Mouse (Mus musculus) kidney, postnatal 0 days (tissue): ENCODE measurements around the gene Tysnd1. TPM values are rescaled to one million over a fixed set of nuclear protein-coding genes. Genes with fewer than 3 reads are reported as not detected.

ENCODE experiments used
- ATAC-seq: fragments of 200-750 bp; cut with Nextera tagmentation; replicated peaks from 2 replicates; pipeline ENCODE4 v1.8.0; 2017; ENCODE audit warnings: low read depth, moderate number of reproducible peaks, moderate TSS enrichment, moderate library complexity; ENCODE audit not compliant: low FRiP score
- DNase-seq: peaks from one replicate; pipeline ENCODE4 v3.0.0-alpha.2; 2016; ENCODE audit warnings: low spot score
- H3K27ac ChIP-seq: fragments of 300-500 bp; sonication (generic); 2 replicates; pipeline ENCODE4 v1.5.1; 2014; ENCODE audit warnings: mild to moderate bottlenecking
- H3K27me3 ChIP-seq: fragments of 300-500 bp; sonication (generic); 2 replicates; pipeline ENCODE4 v1.6.1; 2014; ENCODE audit warnings: low read length, mixed read lengths; ENCODE audit not compliant: insufficient read depth
- H3K36me3 ChIP-seq: fragments of 300-500 bp; sonication (generic); 2 replicates; pipeline ENCODE4 v1.6.1; 2014; ENCODE audit warnings: low read length, mixed read lengths; ENCODE audit not compliant: insufficient read depth
- H3K4me1 ChIP-seq: fragments of 300-500 bp; sonication (generic); replicated peaks from 2 replicates; pipeline ENCODE4 v1.6.1; 2014; ENCODE audit warnings: antibody characterized with exemption, low read length, mixed read lengths; ENCODE audit not compliant: insufficient read depth
- H3K4me2 ChIP-seq: fragments of 300-500 bp; sonication (generic); 2 replicates; pipeline ENCODE4 v1.6.1; 2014; ENCODE audit warnings: mild to moderate bottlenecking, low read length, moderate library complexity, mixed read lengths
- H3K4me3 ChIP-seq: fragments of 300-500 bp; sonication (generic); replicated peaks from 2 replicates; pipeline ENCODE4 v1.5.1; 2014; ENCODE audit warnings: low read depth, low read length
- H3K9ac ChIP-seq: fragments of 300-500 bp; sonication (generic); 2 replicates; pipeline ENCODE4 v1.6.1; 2014; ENCODE audit warnings: low read depth, low read length
- H3K9me3 ChIP-seq: fragments of 300-500 bp; sonication (generic); replicated peaks from 2 replicates; pipeline ENCODE4 v1.6.1; 2016; ENCODE audit warnings: low read length, inconsistent platforms, mixed read lengths
- CTCF ChIP-seq: IDR thresholded peaks from 2 replicates; pipeline ENCODE4 v1.5.1; 2016; ENCODE audit warnings: antibody characterized with exemption, low read depth, mild to moderate bottlenecking, moderate library complexity
- WGBS: fragments of 180-500 bp; shearing (Covaris S2); extraction: QIAGEN DNeasy Blood & Tissue Kit; methylation state at CpG from one replicate; pipeline ENCODE4 v1.1.7; 2014; 5-methylcytosine and 5-hydroxymethylcytosine counted together
- polyA plus RNA-seq: library from polyadenylated mRNA; unstranded; fragments of >200 nt; fragmentation: Nextera tagmentation; extraction: Ambion mirVana; gene quantifications from 2 replicates; pipeline ENCODE4 v1.2.1, GENCODE M21; 2015

Gene Tysnd1
- 41.2 and 49.6 TPM in 2 replicates for polyA plus RNA-seq

- Histone ChIP-seq H3K4me2 (peak within 1 kb of the TSS; percentile 100), H3K9ac (peak within 1 kb of the TSS; percentile 84), H3K36me3 (peaks cover 30% of the 10 kb centered on the region), H3K27me3 (no peaks in the 10 kb centered on the region), H3K4me3 (peak within 1 kb of the TSS; percentile 96), H3K4me1 (peaks cover 12% of the 10 kb centered on the region), H3K9me3 (no peaks in the 10 kb centered on the region), H3K27ac (peak within 1 kb of the TSS; percentile 67; the same call in 1 of the 2 replicates)
- ATAC-seq = peak; percentile 94
- peak; percentile 99 for DNase-seq
- 2% methylated on average over 42 of the region's 42 CpGs for WGBS
- TF ChIP-seq CTCF = peak; percentile 59
Measured at GRCm38 (mm10) chr10:61694870-61695670, at the start of gene Tysnd1. Gene Tysnd1 (plus strand): TSS chr10:61695514.

GRCm38 (mm10) chr10:61646557-61646956 lies 48.8 kb upstream of the Tysnd1 start:
- Histone ChIP-seq H3K27ac (no peak overlapping the region), H3K4me3 (no peak overlapping the region), H3K4me2 (no peak overlapping the region), H3K4me1 (0 out of 2 replicates have a peak, but pooled peaks cover 3% of the 10 kb centered on the region), H3K9me3 (no peaks in the 10 kb centered on the region), H3K36me3 (no peaks in the 10 kb centered on the region), H3K27me3 (no peaks in the 10 kb centered on the region), H3K9ac (no peak overlapping the region)
- 70% methylated on average over 7 of the region's 7 CpGs for WGBS
- no peak for TF ChIP-seq CTCF
- DNase-seq (no peak), ATAC-seq (no peak)

GRCm38 (mm10) chr10:61647790-61648736 lies 47.3 kb upstream of the Tysnd1 start, which contains the start of gene Ppa1:
Gene Ppa1 (plus strand): TSS chr10:61648552.
- Histone ChIP-seq H3K4me2 (peak within 1 kb of the TSS; percentile 98), H3K36me3 (no peaks in the 10 kb centered on the region), H3K27ac (peak within 1 kb of the TSS; percentile 47; the same call in 1 of the 2 replicates), H3K9me3 (no peaks in the 10 kb centered on the region), H3K4me3 (peak within 1 kb of the TSS; percentile 72), H3K9ac (peak within 1 kb of the TSS; percentile 80), H3K4me1 (0 out of 2 replicates have a peak, but pooled peaks cover 3% of the 10 kb centered on the region), H3K27me3 (no peaks in the 10 kb centered on the region)
- WGBS = 2% methylated on average over 30 of the region's 50 CpGs
- TF ChIP-seq CTCF = 0 out of 2 replicates have a peak, but pooled peaks have one; percentile 1
- peak; percentile 96 for ATAC-seq
- DNase-seq = peak; percentile 92

GRCm38 (mm10) chr10:61648737-61649645 lies 46.3 kb upstream of the Tysnd1 start:
- Histone ChIP-seq H3K4me1 (0 out of 2 replicates have a peak, but pooled peaks cover 3% of the 10 kb centered on the region), H3K27me3 (no peaks in the 10 kb centered on the region), H3K9me3 (no peaks in the 10 kb centered on the region), H3K27ac (peak overlapping the region; percentile 47; the same call in 1 of the 2 replicates), H3K4me3 (peak overlapping the region; percentile 72), H3K9ac (peak overlapping the region; percentile 80), H3K4me2 (peak overlapping the region; percentile 98), H3K36me3 (no peaks in the 10 kb centered on the region)
- 2% methylated on average over 46 of the region's 49 CpGs for WGBS
- DNase-seq = no peak
- ATAC-seq = peak; percentile 63
- TF ChIP-seq CTCF = no peak

- Histone ChIP-seq H3K9ac (no peak overlapping the region), H3K36me3 (no peaks in the 10 kb centered on the region), H3K27ac (no peak overlapping the region), H3K27me3 (no peaks in the 10 kb centered on the region), H3K4me3 (no peak overlapping the region), H3K4me1 (no peaks in the 10 kb centered on the region), H3K4me2 (no peak overlapping the region), H3K9me3 (no peaks in the 10 kb centered on the region)
- ATAC-seq = no peak
- no peak for DNase-seq
- WGBS = 92% methylated on average over 4 of the region's 4 CpGs
- TF ChIP-seq CTCF = no peak
Measured at GRCm38 (mm10) chr10:61654105-61654504, 41.2 kb upstream of the Tysnd1 start.
